Mouse (Mus musculus): ENCODE data around the gene Naa20.

Naa20 gene

GRCm38 (mm10) chr2:145952726-145953125 lies 50.8 kb downstream of the Naa20 start:
- no peak for DNase-seq

- DNase-seq: no peak
Observed at GRCm38 (mm10) chr2:145955844-145956243, 53.9 kb downstream of the Naa20 start.

- DNase-seq: no peak
Observed at GRCm38 (mm10) chr2:145956318-145956717, 54.4 kb downstream of the Naa20 start.

DNA sequence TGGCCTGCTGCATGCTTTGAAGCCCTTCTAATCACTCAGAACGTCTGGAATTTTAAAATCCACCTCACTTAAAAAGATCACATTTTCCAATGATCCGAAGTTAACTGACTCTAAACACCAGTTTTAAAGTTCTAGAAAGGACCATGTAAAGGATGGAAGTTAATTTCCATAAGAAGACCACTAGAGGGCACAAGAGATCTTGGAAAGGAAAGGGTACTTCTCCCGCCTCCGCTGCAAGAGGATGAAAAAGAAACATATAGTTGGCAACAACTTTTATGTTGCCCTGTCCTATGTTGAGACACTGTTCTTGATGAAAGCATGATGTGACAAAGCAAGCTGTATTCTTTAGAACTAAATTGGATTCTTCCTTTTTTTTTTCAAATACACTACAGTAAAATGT lies 55.6 kb downstream of the Naa20 start:
- peak; percentile 22 for DNase-seq

DNA sequence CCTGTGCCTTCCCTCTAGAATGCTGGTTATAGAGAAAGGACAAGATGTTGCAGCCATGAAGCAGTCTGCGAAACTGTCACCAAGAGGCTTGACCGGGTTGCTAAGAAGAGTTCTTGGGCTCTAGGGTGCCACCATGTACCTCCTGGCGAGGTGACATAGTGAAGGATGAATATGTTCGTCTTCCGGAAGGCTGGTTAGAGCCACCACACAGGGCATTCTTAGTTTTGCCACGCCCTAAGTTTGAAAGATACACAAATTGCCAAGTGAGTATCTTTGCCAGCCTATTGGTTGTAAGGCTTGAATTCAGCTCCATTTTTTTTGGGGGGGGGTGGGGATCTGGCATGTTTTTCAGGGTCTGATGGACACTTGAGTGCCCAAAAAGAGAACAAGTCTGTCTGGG lies 56.2 kb downstream of the Naa20 start:
- no peak for DNase-seq

DNA sequence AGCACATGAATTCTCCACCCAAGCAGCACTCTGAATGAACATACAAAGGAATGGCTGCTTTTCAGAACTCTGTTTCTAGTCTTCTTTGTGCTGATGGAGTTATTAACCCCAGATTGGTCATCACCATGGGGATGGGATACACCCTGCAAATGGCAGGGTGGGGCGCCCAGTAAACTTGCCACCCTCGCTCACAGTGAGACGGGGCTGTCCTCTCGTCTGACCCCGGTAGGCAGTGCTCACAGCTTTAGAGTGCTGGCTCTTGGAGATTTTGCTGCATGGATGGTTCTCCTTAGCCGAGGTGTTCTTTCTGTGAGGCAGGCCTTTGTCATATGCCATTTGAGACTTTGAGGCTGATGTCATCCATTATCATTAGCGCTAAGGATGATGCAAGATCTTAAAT lies 56.7 kb downstream of the Naa20 start:
- DNase-seq: no peak

DNA sequence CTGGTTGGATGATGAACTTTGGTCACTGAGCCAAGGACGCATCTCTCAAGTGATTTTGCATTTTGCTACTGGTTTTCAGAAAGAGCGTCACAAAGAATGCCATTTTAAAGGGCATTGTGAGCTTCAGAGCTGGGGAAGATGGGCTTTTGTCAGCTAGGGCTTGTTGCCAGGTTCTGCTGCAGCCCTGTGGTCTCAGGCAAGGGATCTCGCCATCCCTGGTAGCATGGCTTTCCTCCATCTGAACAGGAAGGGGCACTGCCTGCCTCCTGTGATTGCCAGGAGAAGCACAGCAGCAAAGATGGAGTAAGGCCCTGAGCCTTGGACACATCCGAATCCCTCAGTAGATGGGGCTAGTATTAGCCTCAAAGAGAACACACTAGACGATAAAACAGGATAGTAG lies 60.0 kb downstream of the Naa20 start:
- no peak for DNase-seq

Measured in lung, postnatal 10 days (tissue).